Mouse (Mus musculus) G1E (cell line): Measurements from ENCODE around the gene Znrf1. TPM values are rescaled to one million over a fixed set of nuclear protein-coding genes. Genes with fewer than 3 reads are reported as not detected.
A peak's percentile ranks its signal among the peaks of the same experiment; 100 is the strongest.

Experiments
- ATAC-seq: 2 replicates; pipeline ENCODE4 v1.8.0; 2016; ENCODE audit warnings: mild to moderate bottlenecking; ENCODE audit not compliant: insufficient number of reproducible peaks, poor library complexity, low FRiP score, severe bottlenecking; ENCODE audit errors: extremely low read depth
- DNase-seq: peaks from one replicate; pipeline ENCODE4 v3.0.0; 2012; ENCODE audit warnings: low spot score
- H3K27me3 ChIP-seq: 2 replicates; pipeline ENCODE4 v1.6.1; 2012; ENCODE audit warnings: mild to moderate bottlenecking, low read length, inconsistent platforms; ENCODE audit not compliant: insufficient read depth
- H3K36me3 ChIP-seq: replicated peaks from 2 replicates; pipeline ENCODE3; 2012; ENCODE audit warnings: mild to moderate bottlenecking, inconsistent platforms
- H3K4me1 ChIP-seq: 2 replicates; pipeline ENCODE4 v1.6.1; 2012; ENCODE audit warnings: low read depth, low read length, inconsistent platforms, mixed read lengths; ENCODE audit not compliant: insufficient read depth
- H3K4me3 ChIP-seq: 2 replicates; pipeline ENCODE4 v1.5.1; 2012; ENCODE audit warnings: low read depth, mild to moderate bottlenecking, inconsistent platforms, low read length, moderate library complexity, mixed read lengths
- H3K9me3 ChIP-seq: replicated peaks from 2 replicates; pipeline ENCODE4 v1.6.1; 2012; ENCODE audit warnings: inconsistent platforms
- CTCF ChIP-seq: IDR thresholded peaks from 2 replicates; pipeline ENCODE4 v1.5.1; 2012; ENCODE audit warnings: low read depth, low read length, inconsistent platforms, mixed read lengths
- GATA1 ChIP-seq: IDR thresholded peaks from 2 replicates; pipeline ENCODE4 v1.6.1; 2012; ENCODE audit warnings: borderline replicate concordance, low read length, inconsistent platforms, mixed read lengths
- GATA2 ChIP-seq: IDR thresholded peaks from 2 replicates; pipeline ENCODE4 v1.6.1; 2012; ENCODE audit warnings: low read depth, low read length, inconsistent platforms, borderline replicate concordance
- POLR2AphosphoS5 ChIP-seq: IDR thresholded peaks from 2 replicates; pipeline ENCODE4 v1.6.1; 2012; ENCODE audit warnings: low read depth, low read length, inconsistent platforms; ENCODE audit not compliant: insufficient replicate concordance
- TAL1 ChIP-seq: conservative IDR thresholded peaks from 2 replicates; pipeline ENCODE4 v1.6.1; 2012; ENCODE audit warnings: low read depth, low read length, inconsistent platforms, mixed read lengths
- polyA plus RNA-seq: library from polyadenylated mRNA; stranded (reverse); fragments of >175 nt; gene quantifications from 2 replicates; pipeline ENCODE4 v1.2.3, GENCODE M21; 2012
- total RNA-seq, 2 experiments: library from RNA; stranded (forward) in 1 of 2; stranded (reverse) in 1 of 2; fragments of 200-1000 nt in 1 of 2; fragments of >200 nt in 1 of 2; fragmentation: Nextera tagmentation in 1 of 2; gene quantifications; 2 replicates each; pipeline ENCODE4 v1.2.3; 2014 to 2017

Gene Znrf1
- total and polyA plus RNA-seq, 3 experiments, result 22.8 to 62.8 (median 47.6) TPM

DNA sequence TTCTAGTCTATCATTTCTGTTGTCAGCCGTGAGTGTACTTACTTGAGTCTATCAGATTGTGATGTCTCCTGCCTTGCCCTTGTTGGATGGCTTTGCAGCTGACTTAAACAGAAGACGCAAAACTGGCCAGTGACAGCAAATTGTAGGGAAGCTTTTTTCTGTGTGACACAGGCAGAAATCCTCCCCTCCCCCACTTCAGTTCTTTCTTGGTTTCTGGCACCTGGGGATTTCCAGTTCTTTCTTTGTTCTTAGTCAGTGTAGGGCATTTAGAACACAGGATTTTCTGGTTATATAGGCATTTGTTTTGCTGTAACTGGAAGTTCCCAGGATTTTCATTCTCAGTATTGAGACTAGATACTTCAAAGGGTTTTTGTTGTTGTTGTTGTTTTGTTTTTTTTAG lies 34.5 kb downstream of the Znrf1 start:
- DNase-seq (no peak), ATAC-seq (no peak)
- Histone ChIP-seq H3K4me3 (no peak overlapping the region; the same call in 1 of the 2 replicates), H3K4me1 (peaks cover 86% of the 10 kb centered on the region), H3K9me3 (no peaks in the 10 kb centered on the region), H3K27me3 (no peaks in the 10 kb centered on the region), H3K36me3 (peaks cover 3% of the 10 kb centered on the region)
- no peak for TF ChIP-seq CTCF
- no peak for TF ChIP-seq POLR2AphosphoS5
- no peak for TF ChIP-seq TAL1
- no peak for TF ChIP-seq GATA2
- no peak for TF ChIP-seq GATA1

DNA sequence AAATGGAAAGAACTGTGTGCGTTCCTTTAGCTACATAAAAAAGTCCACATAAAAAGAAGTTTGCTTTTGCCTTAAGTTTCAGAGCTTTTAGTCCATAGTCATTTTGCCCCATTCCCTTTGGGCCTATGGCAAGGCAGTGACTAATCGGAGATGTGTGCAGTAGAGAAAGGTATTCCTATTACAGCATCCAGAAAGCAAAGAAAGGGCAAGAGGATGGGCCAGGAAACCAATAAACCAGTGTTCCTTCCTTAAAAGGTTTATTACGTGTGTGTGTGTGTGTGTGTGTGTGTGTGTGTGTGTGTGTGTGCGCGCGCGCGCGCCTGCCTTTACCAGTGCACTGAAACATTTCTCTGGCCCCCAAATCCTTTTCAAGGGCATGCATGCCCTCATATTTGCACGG lies 35.8 kb downstream of the Znrf1 start:
- no peak for DNase-seq
- no peak for ATAC-seq
- Histone ChIP-seq H3K4me3 (no peak overlapping the region; the same call in 1 of the 2 replicates), H3K27me3 (no peaks in the 10 kb centered on the region), H3K9me3 (no peaks in the 10 kb centered on the region), H3K36me3 (peaks cover 15% of the 10 kb centered on the region), H3K4me1 (peaks cover 88% of the 10 kb centered on the region)
- TF ChIP-seq POLR2AphosphoS5 (no peak), GATA2 (no peak)

DNA sequence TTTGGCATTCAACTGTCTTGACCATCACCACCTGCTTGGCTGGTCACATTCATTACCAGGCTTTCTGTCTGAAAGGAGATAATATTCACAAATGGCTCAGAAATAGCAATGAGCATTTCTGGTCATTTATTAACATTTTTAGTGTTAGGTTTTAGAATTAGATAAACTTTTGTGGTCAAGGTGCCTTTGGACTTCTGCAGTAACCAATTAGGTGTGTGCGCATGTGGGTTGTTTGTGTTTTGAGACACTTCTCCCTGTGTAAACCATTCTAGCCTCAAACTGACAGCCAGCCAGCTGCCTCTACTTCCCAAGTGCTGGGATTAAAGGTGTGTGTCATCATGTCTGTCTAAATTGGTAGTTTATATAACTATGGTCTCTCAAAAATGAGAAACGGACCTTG lies 36.5 kb downstream of the Znrf1 start:
- Histone ChIP-seq H3K9me3 (no peaks in the 10 kb centered on the region), H3K4me3 (no peak overlapping the region; the same call in 1 of the 2 replicates), H3K36me3 (peaks cover 21% of the 10 kb centered on the region), H3K27me3 (no peaks in the 10 kb centered on the region), H3K4me1 (peaks cover 87% of the 10 kb centered on the region)
- DNase-seq (no peak), ATAC-seq (no peak)
- TF ChIP-seq POLR2AphosphoS5, result no peak
- TF ChIP-seq GATA2, result no peak
- TF ChIP-seq TAL1, result no peak
- TF ChIP-seq CTCF, result no peak
- no peak for TF ChIP-seq GATA1

DNA sequence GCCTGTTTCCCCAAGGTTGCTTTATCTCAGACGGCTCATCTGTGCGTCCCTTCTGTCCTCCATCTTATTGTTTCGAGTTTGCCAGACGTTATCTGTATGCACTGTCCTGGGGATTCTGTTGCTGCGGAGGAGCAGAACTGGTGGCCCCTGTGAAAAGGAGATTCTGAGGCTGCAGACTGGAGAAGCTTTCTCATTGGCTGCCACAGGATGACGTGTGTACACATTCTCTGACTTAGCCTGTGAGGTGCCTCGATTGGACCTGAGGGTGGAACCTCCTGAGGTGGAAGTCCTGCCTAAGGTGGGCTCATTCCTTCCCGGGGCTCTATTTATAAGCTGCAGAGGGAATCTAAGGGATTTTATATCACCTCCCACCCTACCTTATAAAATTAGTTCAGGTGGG lies 37.7 kb downstream of the Znrf1 start:
- peaks cover 28% of the 10 kb centered on the region for H3K36me3 ChIP-seq
- ATAC-seq, result peak; percentile 94
- H3K9me3 ChIP-seq, result no peaks in the 10 kb centered on the region
- no peaks in the 10 kb centered on the region for H3K27me3 ChIP-seq
- TF ChIP-seq TAL1 (peak; percentile 39; the same call in 1 of the 2 replicates), GATA1 (no peak)
- peaks cover 79% of the 10 kb centered on the region for H3K4me1 ChIP-seq
- peak; percentile 90 for DNase-seq
- peak overlapping the region; percentile 62; the same call in 1 of the 2 replicates for H3K4me3 ChIP-seq

DNA sequence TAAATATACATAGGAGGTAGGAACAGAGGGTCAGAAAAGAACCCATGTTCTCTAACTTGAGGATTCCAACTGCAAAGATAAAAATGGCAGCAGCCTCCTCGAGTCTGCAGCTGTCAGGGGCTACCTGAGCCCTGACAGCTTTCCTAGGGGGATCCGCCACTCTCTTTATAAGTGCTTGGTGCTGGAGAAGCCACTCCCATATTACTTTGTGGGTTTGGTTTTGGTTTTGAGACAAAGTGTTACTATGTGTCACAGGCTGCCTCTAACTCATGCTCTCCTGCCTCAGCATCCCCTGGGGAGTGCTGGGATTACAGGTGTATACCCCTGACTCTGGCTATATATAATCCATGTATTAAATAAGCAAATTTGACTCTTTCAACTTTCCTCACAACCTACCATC lies 38.1 kb downstream of the Znrf1 start:
- Histone ChIP-seq H3K9me3 (no peaks in the 10 kb centered on the region), H3K4me3 (peak overlapping the region; percentile 62), H3K27me3 (no peaks in the 10 kb centered on the region), H3K4me1 (peaks cover 76% of the 10 kb centered on the region), H3K36me3 (peaks cover 33% of the 10 kb centered on the region)
- DNase-seq (no peak), ATAC-seq (no peak)
- TF ChIP-seq POLR2AphosphoS5 (no peak), TAL1 (no peak), GATA2 (no peak), CTCF (no peak), GATA1 (no peak)

DNA sequence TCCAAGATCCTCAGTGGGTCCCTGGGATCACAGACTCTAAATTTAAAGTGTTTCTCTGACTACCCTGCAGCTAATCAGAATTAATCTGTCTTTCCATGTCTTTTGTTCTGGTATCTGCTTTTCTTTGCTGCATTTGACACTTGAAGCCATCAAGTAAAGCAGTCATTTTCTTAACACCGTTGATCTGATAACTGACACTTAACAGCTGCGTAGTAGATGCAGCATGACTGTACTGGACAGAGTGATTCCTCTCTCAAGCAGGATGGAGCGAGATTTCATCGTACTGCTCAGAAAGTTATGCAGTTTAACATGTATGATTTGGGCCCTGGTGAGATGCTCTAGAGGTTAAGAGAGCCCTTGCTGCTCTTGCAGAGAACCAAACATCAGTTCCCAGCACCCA lies 39.6 kb downstream of the Znrf1 start:
- H3K4me1 ChIP-seq, result peaks cover 69% of the 10 kb centered on the region
- H3K36me3 ChIP-seq, result peaks cover 40% of the 10 kb centered on the region
- no peak overlapping the region for H3K4me3 ChIP-seq
- no peak for ATAC-seq
- no peaks in the 10 kb centered on the region for H3K27me3 ChIP-seq
- DNase-seq, result no peak
- no peaks in the 10 kb centered on the region for H3K9me3 ChIP-seq
- TF ChIP-seq GATA2 (no peak), CTCF (no peak), POLR2AphosphoS5 (no peak), TAL1 (no peak)

DNA sequence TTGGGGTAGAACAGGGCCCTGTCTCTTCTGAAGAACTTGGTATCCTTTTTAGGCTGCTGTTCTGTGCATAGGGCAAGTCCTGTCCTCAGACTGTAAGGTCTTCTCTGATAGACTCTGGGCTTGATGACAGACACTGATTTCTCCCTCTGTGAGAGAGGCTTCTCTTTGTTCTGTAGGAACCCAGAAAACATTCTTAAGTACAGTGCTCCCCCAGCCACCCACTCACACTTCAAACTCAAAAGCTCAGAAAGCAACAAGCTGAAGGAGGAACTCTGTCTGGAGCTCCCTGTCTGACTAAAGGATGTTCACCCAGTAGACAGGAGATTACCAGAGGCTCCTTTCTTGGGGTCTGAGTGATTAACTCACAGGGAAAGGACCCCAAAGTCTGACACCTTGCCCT lies 40.6 kb downstream of the Znrf1 start:
- Histone ChIP-seq H3K4me3 (no peak overlapping the region), H3K4me1 (peaks cover 67% of the 10 kb centered on the region), H3K9me3 (no peaks in the 10 kb centered on the region), H3K36me3 (peaks cover 42% of the 10 kb centered on the region), H3K27me3 (no peaks in the 10 kb centered on the region)
- ATAC-seq (no peak), DNase-seq (no peak)
- TF ChIP-seq CTCF (no peak), POLR2AphosphoS5 (no peak)
